Comparison of ENCODE assay signal across 16 mouse cellular contexts in genomic region chr1:141813315-141814158, GRCm38 (mm10).
"Had no signal": no experiment of that assay in that cellular context is flagged by ENCODE, and none has a peak within 500 bp of the region (broad histone marks: within the 10 kb centered on the region; RNA-seq: fewer than 3 reads in every experiment).

No protein-coding gene starts in this region.

- H3K27ac ChIP-seq: limb, embryonic 15.5 days; liver, embryonic 13.5 days; lung, embryonic 15.5 days; macrophage; midbrain, embryonic 15.5 days; neural tube, embryonic 12.5 days; stomach, postnatal 0 days had no signal

- H3K9me3 ChIP-seq: limb, embryonic 15.5 days; liver, embryonic 13.5 days; lung, embryonic 15.5 days; midbrain, embryonic 15.5 days; neural tube, embryonic 12.5 days had no signal

- H3K27me3 ChIP-seq: limb, embryonic 15.5 days; liver, embryonic 13.5 days; lung, embryonic 15.5 days; megakaryocyte, embryonic 14.5 days; midbrain, embryonic 15.5 days; neural tube, embryonic 12.5 days had no signal

- ATAC-seq: liver, postnatal 0 days; midbrain, embryonic 15.5 days had no signal

- DNase-seq: kidney, adult 8-10 months; kidney, postnatal 36 days; layer of hippocampus, postnatal 36 days; liver, embryonic 13.5 days; liver, postnatal 0 days; lung, postnatal 14 days; thymus, adult 2 months; thymus, postnatal 25 days had no signal

- H3K4me3 ChIP-seq: limb, embryonic 15.5 days; liver, embryonic 13.5 days; lung, embryonic 15.5 days; megakaryocyte, embryonic 14.5 days; midbrain, embryonic 15.5 days; neural tube, embryonic 12.5 days had no signal

- H3K9ac ChIP-seq: limb, embryonic 15.5 days; liver, embryonic 13.5 days; liver, postnatal 0 days; lung, embryonic 15.5 days; midbrain, embryonic 15.5 days; neural tube, embryonic 12.5 days had no signal

- H3K36me3 ChIP-seq: limb, embryonic 15.5 days; liver, embryonic 13.5 days; lung, embryonic 15.5 days; midbrain, embryonic 15.5 days; neural tube, embryonic 12.5 days had no signal

- H3K4me1 ChIP-seq: limb, embryonic 15.5 days; liver, embryonic 13.5 days; lung, embryonic 15.5 days; megakaryocyte, embryonic 14.5 days; midbrain, embryonic 15.5 days; neural tube, embryonic 12.5 days had no signal

- H3K4me2 ChIP-seq: limb, embryonic 15.5 days; liver, embryonic 13.5 days; lung, embryonic 15.5 days; midbrain, embryonic 11.5 days; midbrain, embryonic 15.5 days; neural tube, embryonic 12.5 days had no signal
